Mouse (Mus musculus) brain, embryonic 14.5 days (tissue): Measurements from ENCODE around the gene Tigar.

Experiments
- CTCF ChIP-seq: fragments of 200-500 bp; IDR thresholded peaks from 2 replicates; pipeline ENCODE4 v1.5.1; 2012; ENCODE audit warnings: inconsistent platforms, mild to moderate bottlenecking, moderate library complexity, borderline replicate concordance; ENCODE audit not compliant: insufficient read depth, insufficient read length; ENCODE audit errors: extremely low read depth
- POLR2A ChIP-seq: fragments of 200-500 bp; IDR thresholded peaks from 2 replicates; pipeline ENCODE4 v1.6.1; 2012; ENCODE audit warnings: mild to moderate bottlenecking, inconsistent platforms, borderline replicate concordance; ENCODE audit not compliant: poor library complexity, insufficient read depth, insufficient read length, severe bottlenecking; ENCODE audit errors: extremely low read depth

GRCm38 (mm10) chr6:127109402-127109930 is at the start of gene Tigar:
- TF ChIP-seq CTCF, result peak; percentile 5; the same call in 1 of the 2 replicates
- TF ChIP-seq POLR2A, result peak; percentile 70; the same call in 1 of the 2 replicates
